Mouse (Mus musculus) embryonic facial prominence, embryonic 15.5 days (tissue): ENCODE data around the gene Ppcs. TPM values are rescaled to one million over a fixed set of nuclear protein-coding genes. Genes with fewer than 3 reads are reported as not detected.

Experiments used
- ATAC-seq: fragments of 200-750 bp; cut with Nextera tagmentation; 2 replicates; pipeline ENCODE4 v1.8.0; 2017; ENCODE audit warnings: low read depth, moderate TSS enrichment; ENCODE audit not compliant: insufficient number of reproducible peaks, low FRiP score, low TSS enrichment
- H3K27ac ChIP-seq: fragments of 300-500 bp; sonication (generic); replicated peaks from 2 replicates; pipeline ENCODE4 v1.5.1; 2015; ENCODE audit warnings: mild to moderate bottlenecking, inconsistent platforms
- H3K27me3 ChIP-seq: fragments of 300-500 bp; sonication (generic); 2 replicates; pipeline ENCODE4 v1.6.1; 2015; ENCODE audit warnings: inconsistent platforms
- H3K36me3 ChIP-seq: fragments of 300-500 bp; sonication (generic); 2 replicates; pipeline ENCODE4 v1.6.1; 2015; ENCODE audit warnings: mild to moderate bottlenecking, inconsistent platforms
- H3K4me1 ChIP-seq: fragments of 300-500 bp; sonication (generic); 2 replicates; pipeline ENCODE4 v1.6.1; 2015; ENCODE audit warnings: inconsistent platforms
- H3K4me2 ChIP-seq: fragments of 300-500 bp; sonication (generic); replicated peaks from 2 replicates; pipeline ENCODE4 v1.6.1; 2015; ENCODE audit warnings: mild to moderate bottlenecking, inconsistent platforms
- H3K4me3 ChIP-seq: fragments of 300-500 bp; sonication (generic); replicated peaks from 2 replicates; pipeline ENCODE4 v1.5.1; 2015; ENCODE audit warnings: mild to moderate bottlenecking, inconsistent platforms
- H3K9ac ChIP-seq: fragments of 300-500 bp; sonication (generic); 2 replicates; pipeline ENCODE4 v1.6.1; 2015; ENCODE audit warnings: inconsistent platforms
- H3K9me3 ChIP-seq: fragments of 300-500 bp; sonication (generic); replicated peaks from 2 replicates; pipeline ENCODE4 v1.6.1; 2016; ENCODE audit warnings: inconsistent platforms
- WGBS: fragments of 180-500 bp; shearing (Covaris S2); methylation state at CpG from one replicate; pipeline ENCODE4 v1.1.7; 2015; 5-methylcytosine and 5-hydroxymethylcytosine counted together
- polyA plus RNA-seq: library from polyadenylated mRNA; unstranded; fragments of >200 nt; fragmentation: Nextera tagmentation; extraction: Ambion mirVana; gene quantifications from 2 replicates; pipeline ENCODE4 v1.2.1, GENCODE M21; 2015

Ppcs gene
- 23.7 and 26.8 TPM in 2 replicates for polyA plus RNA-seq

GRCm38 (mm10) chr4:119422294-119422964 is at the start of gene Ppcs, which contains the start of gene Zmynd12:
Ppcs (minus strand) TSS chr4:119422420.
Zmynd12 (plus strand) TSS chr4:119422814.
- Histone ChIP-seq H3K27me3 (no peaks in the 10 kb centered on the region), H3K27ac (peak within 1 kb of the TSS; percentile 88), H3K4me3 (peak within 1 kb of the TSS; percentile 69), H3K9me3 (no peaks in the 10 kb centered on the region), H3K36me3 (no peaks in the 10 kb centered on the region), H3K4me2 (peak within 1 kb of the TSS; percentile 67), H3K4me1 (peaks cover 13% of the 10 kb centered on the region), H3K9ac (peak within 1 kb of the TSS; percentile 69)
- peak; percentile 94 for ATAC-seq
- under 1% methylated on average over 52 of the region's 52 CpGs for WGBS

DNA sequence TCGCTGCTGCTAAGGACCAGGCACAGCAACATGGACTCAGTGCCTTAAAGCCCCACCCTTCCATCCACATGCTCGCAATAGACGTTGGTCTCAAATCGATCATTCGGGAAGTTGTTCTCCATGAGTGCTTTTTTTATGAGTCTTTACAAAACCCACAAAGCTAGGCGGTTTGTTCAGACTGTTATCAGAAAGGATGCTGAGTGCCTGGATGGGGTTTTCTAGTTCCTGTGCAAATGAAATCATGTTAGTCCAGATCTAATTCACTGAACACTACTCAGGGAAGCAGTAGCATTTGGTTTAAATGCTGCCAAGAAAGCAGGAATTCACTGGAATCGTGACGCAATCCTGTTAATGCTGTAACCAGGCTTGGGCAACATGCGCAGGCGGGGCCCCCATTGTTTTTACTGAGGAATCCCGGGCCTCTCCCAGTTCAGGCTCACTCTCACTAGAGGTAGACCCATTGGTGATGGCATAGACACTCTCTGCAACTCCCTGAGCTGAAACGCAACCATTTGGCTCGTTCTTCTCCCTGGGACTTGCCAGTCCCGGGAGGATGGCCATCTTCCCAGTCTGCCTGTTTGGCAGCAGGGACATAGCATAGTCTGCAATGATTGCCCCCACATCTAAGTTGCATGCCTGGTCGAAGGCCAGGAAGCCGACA is 45.6 kb upstream of the Ppcs start:
- no peaks in the 10 kb centered on the region for H3K36me3 ChIP-seq
- peaks cover 15% of the 10 kb centered on the region for H3K4me1 ChIP-seq
- no peaks in the 10 kb centered on the region for H3K9me3 ChIP-seq
- H3K27ac ChIP-seq = no peak overlapping the region
- H3K4me2 ChIP-seq = no peak overlapping the region
- no peak overlapping the region for H3K4me3 ChIP-seq
- no peak overlapping the region for H3K9ac ChIP-seq
- no peaks in the 10 kb centered on the region for H3K27me3 ChIP-seq
- WGBS = 77% methylated on average over 16 of the region's 16 CpGs
- ATAC-seq = no peak

DNA sequence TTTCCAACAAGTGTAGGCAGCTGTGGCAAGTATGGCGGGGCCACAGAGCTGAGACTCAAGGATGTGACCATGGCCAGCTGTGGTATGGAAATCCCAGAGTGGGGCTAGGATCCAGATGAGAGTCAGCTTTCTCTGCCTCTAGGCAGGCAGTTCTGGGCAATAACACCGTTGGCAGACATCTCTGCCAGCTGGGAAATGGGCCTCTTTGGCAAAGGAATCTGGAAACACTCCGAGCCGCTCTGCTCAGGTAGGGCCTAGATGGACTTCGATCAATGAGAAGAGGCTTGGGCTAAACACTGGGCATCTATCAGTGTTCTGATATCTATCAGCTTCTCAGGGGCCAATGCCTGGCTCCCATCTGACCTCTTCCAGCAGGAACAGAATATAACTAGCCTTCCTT is 43.6 kb upstream of the Ppcs start:
- H3K4me3 ChIP-seq = no peak overlapping the region
- H3K27ac ChIP-seq = no peak overlapping the region
- no peak for ATAC-seq
- peaks cover 29% of the 10 kb centered on the region for H3K4me1 ChIP-seq
- no peaks in the 10 kb centered on the region for H3K27me3 ChIP-seq
- no peaks in the 10 kb centered on the region for H3K9me3 ChIP-seq
- H3K9ac ChIP-seq = no peak overlapping the region
- H3K4me2 ChIP-seq = no peak overlapping the region
- no peaks in the 10 kb centered on the region for H3K36me3 ChIP-seq
- WGBS = 81% methylated on average over 5 of the region's 5 CpGs

DNA sequence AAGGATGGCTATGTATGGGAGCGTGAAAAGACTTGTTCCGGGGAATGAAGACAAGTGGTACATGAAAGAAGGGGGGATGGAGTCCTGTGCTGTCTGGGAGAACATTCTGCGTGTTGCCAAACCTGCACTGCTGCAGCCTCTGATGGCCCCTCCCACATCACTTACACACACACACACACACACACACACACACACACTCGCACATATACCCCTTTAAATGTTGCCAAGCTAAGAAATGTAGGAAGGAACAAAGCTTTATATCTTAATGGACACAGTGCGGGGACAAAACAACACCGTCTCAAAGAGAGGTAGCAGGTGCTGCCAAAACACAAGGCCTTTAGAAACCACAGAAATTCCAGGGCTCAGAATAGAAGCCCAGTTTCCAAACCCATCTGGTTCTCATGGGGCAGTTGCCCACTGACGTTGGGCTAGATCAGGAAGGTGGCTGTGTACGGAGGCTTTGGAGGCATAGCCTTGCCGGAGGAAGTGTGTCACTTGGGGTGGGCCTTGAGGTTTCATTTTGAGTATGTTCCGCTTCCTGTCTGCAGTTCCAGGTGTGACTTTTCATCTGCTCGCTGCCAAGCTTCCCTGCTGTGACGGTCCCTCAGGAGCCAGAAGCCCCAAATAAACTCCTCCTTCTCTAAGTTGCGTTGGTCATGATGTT is 41.7 kb upstream of the Ppcs start:
- WGBS = 61% methylated on average over 13 of the region's 13 CpGs
- no peak; the same call in 1 of the 2 replicates for ATAC-seq
- Histone ChIP-seq H3K4me2 (no peak overlapping the region), H3K4me3 (no peak overlapping the region), H3K36me3 (no peaks in the 10 kb centered on the region), H3K27me3 (no peaks in the 10 kb centered on the region), H3K4me1 (peaks cover 34% of the 10 kb centered on the region), H3K9ac (no peak overlapping the region), H3K9me3 (no peaks in the 10 kb centered on the region), H3K27ac (peak overlapping the region; percentile 48; the same call in 1 of the 2 replicates)

DNA sequence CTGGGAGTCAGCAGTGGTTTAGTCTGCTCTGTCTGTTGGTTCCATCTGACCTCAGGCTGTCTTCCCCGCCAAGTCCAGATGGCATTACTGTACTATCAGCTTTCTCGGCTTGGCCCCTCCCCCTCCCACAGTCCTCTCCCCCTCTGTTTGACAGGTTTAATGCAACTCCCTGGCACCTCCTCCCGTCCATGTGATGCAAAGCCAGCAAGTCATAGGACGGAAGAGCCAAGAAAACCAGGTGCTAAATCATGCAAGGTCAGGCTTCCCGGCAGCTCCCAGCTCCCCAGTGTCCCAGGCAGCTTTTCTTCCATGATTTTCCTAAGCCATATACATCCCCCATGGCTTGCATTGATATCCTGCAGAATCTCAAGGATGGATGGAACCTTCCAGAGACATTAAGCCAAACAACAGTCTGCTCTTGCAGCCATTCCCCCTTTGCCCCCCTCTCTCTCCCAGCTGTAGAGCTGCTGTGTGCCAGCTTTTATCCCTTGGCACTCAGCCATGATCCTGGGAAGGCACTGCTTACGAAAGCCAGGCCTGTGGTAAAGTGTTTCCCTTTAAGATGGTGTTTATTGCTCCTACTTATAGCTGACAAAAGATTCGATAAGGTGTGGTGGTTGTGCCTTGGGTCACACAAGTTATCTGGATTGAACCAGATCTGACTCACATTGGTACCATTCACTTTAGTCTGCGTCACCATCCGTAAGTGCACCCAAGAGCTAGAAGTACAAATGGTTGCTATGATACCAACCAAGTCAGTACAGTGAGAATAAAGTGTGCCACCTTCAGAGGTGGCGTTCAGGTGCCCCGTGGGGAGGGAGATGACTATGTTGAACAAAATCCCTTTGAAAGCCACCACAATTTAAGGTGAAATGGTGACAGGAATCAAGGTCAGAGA is 40.9 kb upstream of the Ppcs start:
- 34% methylated on average over 11 of the region's 11 CpGs for WGBS
- H3K4me3 ChIP-seq = no peak overlapping the region
- ATAC-seq = peak; percentile 65
- peak overlapping the region; percentile 48; the same call in 1 of the 2 replicates for H3K27ac ChIP-seq
- H3K36me3 ChIP-seq = no peaks in the 10 kb centered on the region
- H3K4me1 ChIP-seq = peaks cover 34% of the 10 kb centered on the region
- no peak overlapping the region for H3K9ac ChIP-seq
- no peaks in the 10 kb centered on the region for H3K9me3 ChIP-seq
- no peaks in the 10 kb centered on the region for H3K27me3 ChIP-seq
- H3K4me2 ChIP-seq = no peak overlapping the region

- H3K9me3 ChIP-seq = no peaks in the 10 kb centered on the region
- H3K4me3 ChIP-seq = no peak overlapping the region
- peaks cover 34% of the 10 kb centered on the region for H3K4me1 ChIP-seq
- no peak overlapping the region for H3K4me2 ChIP-seq
- H3K36me3 ChIP-seq = no peaks in the 10 kb centered on the region
- ATAC-seq = no peak
- no peaks in the 10 kb centered on the region for H3K27me3 ChIP-seq
- WGBS = 72% methylated on average over 3 of the region's 3 CpGs
- no peak overlapping the region for H3K9ac ChIP-seq
- no peak overlapping the region; the same call in 1 of the 2 replicates for H3K27ac ChIP-seq
Observed at GRCm38 (mm10) chr4:119462457-119462856, 40.2 kb upstream of the Ppcs start.

DNA sequence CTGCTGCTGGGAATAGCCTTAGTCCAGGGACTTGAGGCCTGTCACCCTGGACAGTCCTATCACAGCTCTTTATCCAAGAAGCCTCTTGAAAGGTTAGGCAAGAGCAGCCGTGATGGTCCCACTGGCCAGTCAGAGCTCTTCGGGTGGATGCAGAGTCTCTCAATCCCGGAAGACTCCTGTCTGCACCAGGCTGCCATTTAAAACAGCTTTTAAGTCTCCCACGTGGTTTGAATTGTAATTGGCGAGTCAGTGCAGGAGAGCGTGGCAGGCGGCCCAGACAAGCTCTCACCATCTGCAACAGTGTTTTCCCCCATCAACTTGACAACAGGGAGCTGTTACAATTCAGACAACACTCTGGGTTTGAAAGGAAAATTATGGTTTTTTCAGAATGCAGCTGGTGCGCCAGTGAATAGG is 38.5 kb upstream of the Ppcs start:
- H3K27me3 ChIP-seq = no peaks in the 10 kb centered on the region
- H3K9ac ChIP-seq = no peak overlapping the region
- 11% methylated on average over 8 of the region's 8 CpGs for WGBS
- H3K36me3 ChIP-seq = no peaks in the 10 kb centered on the region
- no peaks in the 10 kb centered on the region for H3K9me3 ChIP-seq
- peak; percentile 75 for ATAC-seq
- no peak overlapping the region for H3K4me3 ChIP-seq
- peak overlapping the region; percentile 49; the same call in 1 of the 2 replicates for H3K27ac ChIP-seq
- H3K4me2 ChIP-seq = peak overlapping the region; percentile 15; the same call in 1 of the 2 replicates
- H3K4me1 ChIP-seq = peaks cover 34% of the 10 kb centered on the region

DNA sequence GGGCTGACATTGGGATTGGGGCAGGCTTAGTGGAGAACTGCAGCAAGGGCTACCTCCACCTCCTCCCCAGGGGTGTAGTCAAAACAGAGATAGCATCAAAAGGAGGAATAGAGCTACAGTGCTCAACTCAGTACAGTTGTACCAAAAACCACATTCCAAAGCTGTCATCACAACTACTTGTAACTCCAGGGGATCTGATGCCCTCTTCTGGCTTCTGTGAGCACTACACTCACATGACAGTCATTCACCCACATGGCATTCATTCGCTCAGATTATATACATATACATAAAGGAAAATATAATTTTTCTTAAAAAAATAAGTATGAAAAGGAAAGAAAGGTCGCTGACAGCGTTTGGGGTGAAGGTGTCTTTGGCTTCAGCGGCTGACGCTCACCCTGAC is 38.1 kb upstream of the Ppcs start:
- Histone ChIP-seq H3K4me3 (no peak overlapping the region), H3K36me3 (no peaks in the 10 kb centered on the region), H3K4me1 (peaks cover 34% of the 10 kb centered on the region), H3K27me3 (no peaks in the 10 kb centered on the region), H3K9ac (no peak overlapping the region), H3K4me2 (peak overlapping the region; percentile 15; the same call in 1 of the 2 replicates), H3K9me3 (no peaks in the 10 kb centered on the region), H3K27ac (peak overlapping the region; percentile 49; the same call in 1 of the 2 replicates)
- 62% methylated on average over 5 of the region's 5 CpGs for WGBS
- no peak for ATAC-seq

DNA sequence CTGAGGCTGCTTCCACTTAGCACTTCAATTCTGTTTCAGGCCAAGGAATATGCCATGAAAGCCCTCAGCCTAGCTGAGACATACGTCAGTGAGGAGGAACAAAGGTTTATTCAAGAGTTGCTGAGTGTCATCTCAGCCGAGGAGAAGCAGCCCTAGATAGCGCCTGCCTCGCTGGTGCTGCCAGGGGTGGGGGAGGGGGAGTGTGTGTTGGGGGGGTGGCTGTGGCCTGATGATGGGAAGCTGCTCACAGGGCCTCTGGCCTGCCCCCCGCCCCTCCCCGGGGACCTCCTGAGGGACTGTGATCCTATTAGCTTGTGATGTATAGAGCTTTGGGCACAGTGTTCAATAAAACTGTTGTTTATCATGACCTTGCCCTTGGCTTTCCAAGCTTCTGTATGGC is 31.3 kb upstream of the Ppcs start:
- Histone ChIP-seq H3K4me1 (no peaks in the 10 kb centered on the region), H3K9me3 (no peaks in the 10 kb centered on the region), H3K4me2 (no peak overlapping the region), H3K4me3 (no peak overlapping the region), H3K36me3 (no peaks in the 10 kb centered on the region), H3K27ac (no peak overlapping the region), H3K27me3 (no peaks in the 10 kb centered on the region), H3K9ac (no peak overlapping the region)
- WGBS = 21% methylated on average over 6 of the region's 6 CpGs
- ATAC-seq = no peak

GRCm38 (mm10) chr4:119453128-119453527 is 30.9 kb upstream of the Ppcs start:
- no peak overlapping the region for H3K9ac ChIP-seq
- 55% methylated on average over 5 of the region's 5 CpGs for WGBS
- no peak overlapping the region for H3K4me3 ChIP-seq
- no peak for ATAC-seq
- H3K9me3 ChIP-seq = no peaks in the 10 kb centered on the region
- no peak overlapping the region for H3K27ac ChIP-seq
- no peaks in the 10 kb centered on the region for H3K27me3 ChIP-seq
- no peaks in the 10 kb centered on the region for H3K4me1 ChIP-seq
- no peaks in the 10 kb centered on the region for H3K36me3 ChIP-seq
- no peak overlapping the region for H3K4me2 ChIP-seq
